Mouse (Mus musculus) lung, postnatal 0 days (tissue): ENCODE measurements around the gene Ptprn2. TPM values are rescaled to one million over a fixed set of nuclear protein-coding genes. Genes with fewer than 3 reads are reported as not detected.

Experiments used
- ATAC-seq: fragments of 200-750 bp; cut with Nextera tagmentation; 2 replicates; pipeline ENCODE4 v1.8.0; 2017; ENCODE audit warnings: moderate library complexity
- DNase-seq: peaks from one replicate; pipeline ENCODE4 v3.0.0-alpha.2; 2016; ENCODE audit warnings: low spot score
- H3K27ac ChIP-seq: fragments of 300-500 bp; sonication (generic); 2 replicates; pipeline ENCODE4 v1.5.1; 2014; ENCODE audit warnings: antibody characterized with exemption, mild to moderate bottlenecking, low read length, mixed read lengths
- H3K27me3 ChIP-seq: fragments of 300-500 bp; sonication (generic); replicated peaks from 2 replicates; pipeline ENCODE4 v1.6.1; 2014; ENCODE audit warnings: low read length, mixed read lengths; ENCODE audit not compliant: insufficient read depth
- H3K36me3 ChIP-seq: fragments of 300-500 bp; sonication (generic); 2 replicates; pipeline ENCODE4 v1.6.1; 2014; ENCODE audit warnings: low read length, mixed read lengths; ENCODE audit not compliant: insufficient read depth
- H3K4me1 ChIP-seq: fragments of 300-500 bp; sonication (generic); 2 replicates; pipeline ENCODE4 v1.6.1; 2014; ENCODE audit warnings: antibody characterized with exemption, low read depth, low read length, mixed read lengths; ENCODE audit not compliant: insufficient read depth
- H3K4me2 ChIP-seq: fragments of 300-500 bp; sonication (generic); replicated peaks from 2 replicates; pipeline ENCODE4 v1.6.1; 2014; ENCODE audit warnings: low read depth, mild to moderate bottlenecking, low read length, moderate library complexity, mixed read lengths
- H3K4me3 ChIP-seq: fragments of 300-500 bp; sonication (generic); 2 replicates; pipeline ENCODE4 v1.5.1; 2014; ENCODE audit warnings: low read depth, low read length
- H3K9ac ChIP-seq: fragments of 300-500 bp; sonication (generic); replicated peaks from 2 replicates; pipeline ENCODE4 v1.6.1; 2014; ENCODE audit warnings: low read depth, mild to moderate bottlenecking
- H3K9me3 ChIP-seq: fragments of 300-500 bp; sonication (generic); 2 replicates; pipeline ENCODE4 v1.6.1; 2016; ENCODE audit warnings: low read length, mixed read lengths
- CTCF ChIP-seq: IDR thresholded peaks from 2 replicates; pipeline ENCODE4 v1.5.1; 2016; ENCODE audit warnings: antibody characterized with exemption, mild to moderate bottlenecking
- EP300 ChIP-seq: IDR thresholded peaks from 2 replicates; pipeline ENCODE4 v1.6.1; 2016; ENCODE audit warnings: antibody characterized with exemption, mild to moderate bottlenecking, control low read depth
- WGBS: fragments of 180-500 bp; shearing (Covaris S2); extraction: QIAGEN DNeasy Blood & Tissue Kit; methylation state at CpG from one replicate; pipeline ENCODE4 v1.1.7; 2014; 5-methylcytosine and 5-hydroxymethylcytosine counted together
- polyA plus RNA-seq: library from polyadenylated mRNA; unstranded; fragments of >200 nt; fragmentation: Nextera tagmentation; extraction: Ambion mirVana; gene quantifications from 2 replicates; pipeline ENCODE4 v1.2.1, GENCODE M21; 2015

The Ptprn2 gene
- polyA plus RNA-seq, 1 experiment from 2014 or later: 0.24 TPM

DNA sequence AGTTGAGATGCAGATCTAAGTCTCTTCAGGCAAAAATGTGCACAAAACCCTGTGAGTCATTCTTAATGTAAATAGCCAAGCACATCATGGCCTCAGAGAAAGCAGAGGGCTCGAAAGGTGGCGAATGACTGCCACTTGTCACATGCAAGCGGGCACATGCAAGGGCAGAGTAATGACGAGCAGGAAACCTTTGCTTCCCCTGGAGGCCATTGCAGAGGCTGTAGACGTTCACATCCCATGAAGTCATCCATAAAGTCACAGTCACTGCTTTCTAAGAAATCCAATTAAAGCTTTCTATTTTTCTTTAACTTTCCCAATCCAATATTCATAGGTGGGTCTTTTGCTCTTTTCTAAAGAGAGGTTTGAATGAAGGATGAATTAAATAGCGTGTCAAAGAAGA is 433.7 kb downstream of the Ptprn2 start:
- Histone ChIP-seq H3K9ac (no peak overlapping the region), H3K27me3 (no peaks in the 10 kb centered on the region), H3K36me3 (no peaks in the 10 kb centered on the region), H3K27ac (no peak overlapping the region), H3K4me3 (no peak overlapping the region), H3K9me3 (no peaks in the 10 kb centered on the region), H3K4me1 (no peaks in the 10 kb centered on the region), H3K4me2 (no peak overlapping the region)
- ATAC-seq (no peak), DNase-seq (no peak)
- WGBS: 67% methylated on average over 6 of the region's 6 CpGs
- no peak for TF ChIP-seq EP300
- TF ChIP-seq CTCF: no peak

DNA sequence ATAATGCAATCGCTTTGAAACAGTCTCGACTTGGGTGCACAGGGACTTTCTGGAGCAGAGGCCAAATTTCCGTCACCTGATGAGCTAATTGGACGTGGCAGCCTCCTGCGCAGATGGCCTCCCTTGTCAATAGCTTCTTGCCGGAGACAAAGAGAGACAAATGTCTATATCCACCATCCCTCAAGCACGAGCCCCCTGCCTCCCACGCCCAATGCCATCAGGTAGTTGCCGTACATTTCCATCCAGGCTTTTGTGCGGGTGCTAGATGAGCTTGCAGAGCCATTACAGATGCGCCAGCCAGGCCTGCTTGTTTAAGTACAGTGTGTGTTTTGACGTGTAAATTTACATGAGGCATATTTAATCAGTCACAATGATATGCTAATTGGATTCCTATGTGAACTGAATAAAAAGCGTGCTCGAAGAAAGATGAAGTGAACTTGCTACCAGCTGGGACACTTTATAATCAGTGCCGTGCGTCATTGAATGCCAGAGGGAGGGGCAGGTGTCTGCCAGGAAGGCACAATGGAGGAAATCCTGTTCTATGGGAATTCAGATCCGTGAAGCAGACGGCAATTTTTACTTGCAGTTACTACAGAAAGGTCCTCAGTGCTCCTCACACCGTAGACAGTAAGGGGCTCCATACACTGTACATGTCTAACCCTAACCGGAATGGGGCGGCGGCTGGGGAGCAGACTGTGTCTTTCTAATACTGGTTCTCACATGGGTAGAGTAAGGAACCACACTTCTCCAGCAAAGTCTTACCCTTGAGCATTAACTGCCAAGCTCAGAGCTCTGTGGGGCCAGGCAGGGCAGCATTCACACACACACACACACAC is 434.4 kb downstream of the Ptprn2 start:
- ATAC-seq (no peak), DNase-seq (no peak)
- no peak overlapping the region for H3K9ac ChIP-seq
- H3K27ac ChIP-seq: no peak overlapping the region
- WGBS: 75% methylated on average over 22 of the region's 22 CpGs
- no peaks in the 10 kb centered on the region for H3K9me3 ChIP-seq
- TF ChIP-seq EP300: no peak
- TF ChIP-seq CTCF: no peak
- H3K4me1 ChIP-seq: no peaks in the 10 kb centered on the region
- no peaks in the 10 kb centered on the region for H3K27me3 ChIP-seq
- no peak overlapping the region for H3K4me2 ChIP-seq
- H3K36me3 ChIP-seq: no peaks in the 10 kb centered on the region
- no peak overlapping the region for H3K4me3 ChIP-seq

DNA sequence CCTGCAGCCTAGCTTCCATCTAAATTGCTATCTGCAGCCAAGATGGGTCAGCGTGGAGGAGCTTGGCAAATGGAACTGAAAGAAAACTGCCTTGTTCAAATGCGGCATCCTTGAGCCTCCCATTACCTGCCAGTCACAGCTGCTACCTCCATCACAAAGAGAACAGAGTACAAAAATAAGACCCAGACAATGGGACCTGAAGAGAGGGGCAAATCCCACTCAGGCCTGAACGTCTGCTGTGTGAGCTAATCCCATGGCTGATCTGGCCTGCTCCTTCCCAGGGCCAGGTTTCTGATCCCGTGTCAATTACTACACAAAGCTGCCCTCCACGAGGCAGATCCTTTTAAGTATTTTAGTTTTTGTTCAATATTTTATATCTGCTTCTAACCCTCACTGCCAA is 441.6 kb downstream of the Ptprn2 start:
- H3K4me1 ChIP-seq: no peaks in the 10 kb centered on the region
- no peak overlapping the region for H3K4me3 ChIP-seq
- H3K27me3 ChIP-seq: no peaks in the 10 kb centered on the region
- no peak for DNase-seq
- TF ChIP-seq CTCF (no peak), EP300 (no peak)
- H3K9ac ChIP-seq: no peak overlapping the region
- H3K36me3 ChIP-seq: no peaks in the 10 kb centered on the region
- no peaks in the 10 kb centered on the region for H3K9me3 ChIP-seq
- no peak overlapping the region for H3K27ac ChIP-seq
- no peak for ATAC-seq
- WGBS: 58% methylated on average over 5 of the region's 5 CpGs
- H3K4me2 ChIP-seq: no peak overlapping the region

DNA sequence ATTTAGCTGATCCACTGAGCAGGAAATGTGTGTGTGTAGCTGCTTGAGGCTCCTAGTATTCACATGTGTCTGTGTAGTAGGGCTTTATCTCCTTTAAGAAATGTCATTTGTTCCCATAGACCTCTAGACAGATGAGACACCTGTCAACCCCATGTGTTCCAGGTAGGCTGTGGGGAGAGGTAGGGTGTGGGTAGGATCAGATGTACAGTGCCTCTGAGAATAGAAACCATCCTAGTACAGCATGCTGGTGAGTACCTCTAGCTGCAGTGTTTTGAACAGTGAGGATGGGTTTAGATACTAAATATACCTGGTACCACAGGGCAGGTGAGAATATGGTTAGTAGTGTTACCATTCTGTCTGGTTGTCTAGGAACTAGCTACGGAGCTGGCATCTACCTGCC is 442.0 kb downstream of the Ptprn2 start:
- no peak for TF ChIP-seq CTCF
- DNase-seq (no peak), ATAC-seq (no peak)
- no peaks in the 10 kb centered on the region for H3K27me3 ChIP-seq
- H3K9ac ChIP-seq: no peak overlapping the region
- H3K9me3 ChIP-seq: no peaks in the 10 kb centered on the region
- H3K4me3 ChIP-seq: no peak overlapping the region
- no peak overlapping the region for H3K27ac ChIP-seq
- no peaks in the 10 kb centered on the region for H3K36me3 ChIP-seq
- WGBS: 71% methylated on average over 1 of the region's 1 CpGs
- no peaks in the 10 kb centered on the region for H3K4me1 ChIP-seq
- no peak overlapping the region for H3K4me2 ChIP-seq

DNA sequence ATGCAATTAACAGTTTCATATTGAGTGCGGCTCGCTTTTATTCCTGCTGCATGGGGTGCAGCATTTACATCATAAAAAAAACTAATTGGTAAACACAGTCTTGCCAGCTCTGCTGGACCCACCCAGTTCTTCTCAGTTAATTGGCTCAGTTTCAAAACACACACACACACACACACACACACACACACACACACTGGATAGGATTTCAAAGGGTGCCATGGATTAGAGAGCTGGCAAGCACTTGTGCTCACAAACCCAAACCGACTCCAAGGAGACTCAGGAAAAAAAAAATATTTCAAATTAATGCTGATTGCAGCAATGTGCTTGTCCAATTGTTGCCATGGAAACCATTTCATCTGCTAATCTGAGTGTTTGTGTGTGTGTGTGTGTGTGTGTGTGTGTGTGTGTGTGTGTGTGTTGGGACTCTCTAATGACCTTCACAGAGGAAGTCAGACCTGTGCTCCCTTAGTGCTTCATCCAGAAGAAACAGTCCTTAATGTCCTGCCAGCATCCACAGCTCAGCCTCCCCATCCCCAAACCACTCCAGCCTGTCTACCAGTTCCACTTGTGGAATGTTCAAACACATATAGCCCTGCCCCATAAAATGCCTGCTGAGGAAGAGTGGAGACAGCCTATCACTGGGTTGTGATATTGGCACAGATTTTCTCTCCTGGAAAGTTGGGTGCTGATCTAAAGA is 452.8 kb downstream of the Ptprn2 start:
- ATAC-seq: peak; percentile 26; the same call in 1 of the 2 replicates

DNA sequence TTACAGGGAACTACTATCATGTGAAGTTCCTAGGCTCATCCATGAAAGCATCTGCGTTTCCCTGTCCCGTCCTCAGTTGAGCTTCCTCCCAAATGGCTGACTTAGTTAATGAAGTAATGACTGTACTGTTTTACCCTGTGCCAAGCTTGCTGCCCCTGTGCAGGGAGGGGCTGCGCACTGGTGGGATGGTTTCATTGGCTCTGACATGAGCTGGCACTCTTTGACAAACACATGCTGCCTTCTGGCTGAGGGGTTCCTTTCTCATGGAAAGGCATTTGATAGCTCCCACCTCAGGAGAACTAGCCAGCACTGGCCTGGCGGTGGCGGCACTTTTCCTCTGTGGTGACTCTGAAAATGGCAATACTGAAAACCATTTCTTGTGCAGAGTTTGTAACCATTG is 458.4 kb downstream of the Ptprn2 start:
- H3K27me3 ChIP-seq: no peaks in the 10 kb centered on the region
- H3K4me3 ChIP-seq: no peak overlapping the region
- no peak for ATAC-seq
- no peak for DNase-seq
- H3K9ac ChIP-seq: no peak overlapping the region
- no peaks in the 10 kb centered on the region for H3K36me3 ChIP-seq
- H3K9me3 ChIP-seq: no peaks in the 10 kb centered on the region
- H3K4me1 ChIP-seq: no peaks in the 10 kb centered on the region
- no peak overlapping the region for H3K27ac ChIP-seq
- H3K4me2 ChIP-seq: no peak overlapping the region
- WGBS: 90% methylated on average over 5 of the region's 5 CpGs
- TF ChIP-seq EP300: no peak
- TF ChIP-seq CTCF: no peak

More for the DNA sequence above, 452.8 kb downstream of the Ptprn2 start:
- Histone ChIP-seq H3K4me2 (no peak overlapping the region), H3K27ac (no peak overlapping the region), H3K27me3 (no peaks in the 10 kb centered on the region), H3K4me1 (no peaks in the 10 kb centered on the region), H3K9me3 (no peaks in the 10 kb centered on the region), H3K9ac (no peak overlapping the region), H3K4me3 (no peak overlapping the region), H3K36me3 (no peaks in the 10 kb centered on the region)
- TF ChIP-seq EP300: no peak
- TF ChIP-seq CTCF: no peak
- peak; percentile 54 for DNase-seq
- WGBS: 42% methylated on average over 3 of the region's 3 CpGs
